Mouse (Mus musculus) lung, adult 2 months (tissue): ENCODE data around the gene Aldoc.

Source experiments
- CTCF ChIP-seq: fragments of 200-500 bp; IDR thresholded peaks from 2 replicates; pipeline ENCODE4 v1.5.1; 2011; ENCODE audit warnings: mild to moderate bottlenecking, low read length, control low read depth; ENCODE audit not compliant: insufficient read depth
- POLR2A ChIP-seq: fragments of 200-500 bp; IDR thresholded peaks from 2 replicates; pipeline ENCODE4 v1.6.1; 2011; ENCODE audit warnings: low read depth, mild to moderate bottlenecking, control low read depth, low read length, borderline replicate concordance; ENCODE audit errors: extremely low read depth

DNA sequence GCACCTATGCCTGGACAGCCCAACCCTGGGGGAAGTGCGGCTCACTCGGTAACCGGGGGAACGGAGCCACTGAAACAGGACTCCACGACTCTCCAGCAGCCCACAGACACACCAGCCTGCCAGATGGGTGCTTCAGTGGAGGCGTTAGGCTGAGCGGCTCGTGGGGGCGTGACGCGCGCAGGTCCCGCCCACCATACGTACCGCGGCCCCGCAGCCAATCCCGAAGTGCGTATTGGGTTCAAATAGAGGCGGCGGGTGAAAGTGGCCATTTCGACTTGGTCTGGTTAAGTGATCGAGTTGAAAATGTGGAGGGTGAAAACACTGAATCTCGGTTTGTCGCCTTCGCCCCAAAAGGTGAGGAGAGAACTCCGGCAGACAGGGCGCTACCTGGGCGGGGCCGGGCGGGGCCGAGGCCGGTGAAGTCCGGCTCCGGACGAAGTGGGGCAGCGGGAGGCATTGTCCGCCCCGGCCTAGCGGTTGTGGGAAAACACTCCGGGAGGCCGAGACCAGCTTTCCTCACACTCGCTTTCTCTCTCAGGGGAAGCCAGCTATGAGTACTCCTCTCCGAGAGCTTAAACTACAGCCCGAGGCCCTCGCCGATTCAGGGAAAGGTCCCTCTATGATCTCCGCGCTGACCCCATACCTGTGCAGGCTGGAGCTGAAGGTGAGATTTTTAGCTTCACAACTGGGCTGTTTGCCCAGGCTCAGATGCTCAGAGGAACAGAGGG lies 21.2 kb upstream of the Aldoc start, which contains the start of gene Spag5:
- TF ChIP-seq CTCF (no peak), POLR2A (no peak)
